Mouse (Mus musculus) left cerebral cortex, postnatal 10 days (tissue): ENCODE results near the gene Pdgfc. TPM values are rescaled to one million over a fixed set of nuclear protein-coding genes. Genes with fewer than 3 reads are reported as not detected.
A peak's percentile ranks its signal among the peaks of the same experiment; 100 is the strongest.
"Not testable (repeated sequence)": the region's sequence is repeated elsewhere in the genome, so short reads cannot be mapped to it uniquely, and the experiment has no call there.

Experiments
- DNase-seq, 2 experiments: peaks; one replicate each; pipeline ENCODE4 v3.0.0; 2021 to 2022; ENCODE audit warnings: low spot score in 2 of 2, mixed read lengths in 1 of 2; ENCODE audit errors: extremely low spot score in 1 of 2
- intact Hi-C: fragments of 180-260 bp; cut with DNase I; formaldehyde crosslinking; loops from one replicate; pipeline ENCODE4 v1.15.1; 2025
- total RNA-seq, 2 experiments: library from RNA; stranded (reverse); gene quantifications; 2 replicates each; pipeline ENCODE4 v1.2.3; 2021

The Pdgfc gene
- total RNA-seq, 2 experiments from 2014 or later = 6.2 to 7.5 TPM

- intact Hi-C loops = no loop called here
- DNase-seq = no peak
These were observed 87.2 kb downstream of the Pdgfc start for GRCm38 (mm10) chr3:81123461-81123860.

DNA sequence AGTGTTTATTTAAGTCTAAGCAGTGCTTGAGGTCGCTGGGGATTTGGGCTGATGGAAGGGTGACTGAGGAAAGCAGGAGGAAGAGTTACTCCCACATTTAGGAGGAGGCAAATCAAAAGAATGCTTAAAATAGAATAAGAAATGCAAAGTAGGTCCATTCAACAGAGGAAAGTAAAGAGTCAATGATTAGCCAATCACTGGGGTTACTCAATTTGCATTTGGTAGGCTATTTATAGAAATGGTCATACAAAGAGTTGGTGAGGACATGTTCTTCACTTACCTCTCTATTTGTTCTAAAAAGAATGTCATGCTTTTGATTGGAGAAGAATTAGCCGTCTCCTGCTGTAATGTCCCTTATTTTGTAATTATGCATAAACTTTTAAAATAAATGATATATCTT is 90.8 kb downstream of the Pdgfc start:
- intact Hi-C loops = no loop called here

DNA sequence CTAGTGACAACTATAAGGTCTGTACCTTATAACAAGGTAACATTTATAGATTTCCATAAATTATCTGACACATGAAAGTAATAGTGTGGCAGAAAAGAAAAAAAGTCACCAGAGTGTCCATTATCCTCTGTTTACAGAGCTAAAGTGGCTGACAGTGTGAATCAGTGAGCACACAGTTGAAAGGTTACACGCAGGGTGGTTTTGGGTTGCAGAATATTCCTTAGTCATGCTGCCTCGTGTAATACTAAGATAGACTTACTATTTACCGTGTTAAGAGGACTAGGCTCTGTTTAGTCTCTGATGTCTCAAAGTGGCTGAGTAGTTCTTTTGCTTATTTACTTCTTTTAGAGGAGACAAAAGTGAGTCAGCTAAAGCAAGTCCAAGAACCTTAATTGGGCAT is 100.8 kb downstream of the Pdgfc start:
- intact Hi-C loops = no loop called here
- no peak for DNase-seq

More for the DNA sequence above, 90.8 kb downstream of the Pdgfc start:
- DNase-seq = no peak

GRCm38 (mm10) chr3:81138030-81138429 is 101.8 kb downstream of the Pdgfc start:
- DNase-seq, intact Hi-C loops: not testable (repeated sequence)

DNA sequence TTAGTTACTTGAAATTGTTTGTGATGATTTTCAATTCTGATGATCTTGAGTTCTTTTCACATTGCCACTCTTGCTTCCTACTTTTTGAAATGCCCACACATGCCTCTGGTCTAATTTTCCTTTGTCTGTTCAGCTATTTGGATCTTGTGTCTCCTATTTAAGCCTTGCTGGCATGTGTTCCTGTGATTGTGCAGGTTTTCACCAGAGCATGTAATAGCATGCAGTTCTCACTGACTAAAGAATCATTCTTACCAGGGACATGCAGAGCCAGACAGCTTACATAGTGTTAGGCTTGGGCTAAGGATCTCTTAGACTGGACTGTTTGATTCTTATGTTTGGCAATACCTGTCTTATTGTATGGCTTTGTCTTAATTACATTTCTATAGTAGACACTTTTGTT is 107.5 kb downstream of the Pdgfc start:
- DNase-seq = no peak
- intact Hi-C loops = no loop called here

DNA sequence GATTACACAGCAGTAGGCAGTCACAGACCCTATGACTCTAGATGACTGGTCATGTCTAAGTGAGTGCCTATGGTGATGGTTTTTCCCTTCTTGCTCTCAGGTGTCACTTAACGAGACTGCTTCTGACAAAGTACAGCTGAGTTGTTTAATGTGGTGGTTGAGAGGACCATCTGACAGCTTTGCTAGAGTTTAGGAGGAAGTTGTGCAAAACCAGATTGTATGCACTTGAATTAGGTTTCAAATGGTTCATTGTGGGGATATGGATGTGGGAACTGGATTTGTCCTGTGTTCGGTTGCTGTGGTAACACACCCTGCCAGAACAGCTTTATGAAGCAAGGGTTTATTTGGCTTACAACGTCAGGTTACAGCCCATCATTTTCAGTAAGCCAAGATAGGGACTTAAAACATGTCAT is 112.9 kb downstream of the Pdgfc start:
- intact Hi-C loops = no loop called here
- no peak for DNase-seq

DNA sequence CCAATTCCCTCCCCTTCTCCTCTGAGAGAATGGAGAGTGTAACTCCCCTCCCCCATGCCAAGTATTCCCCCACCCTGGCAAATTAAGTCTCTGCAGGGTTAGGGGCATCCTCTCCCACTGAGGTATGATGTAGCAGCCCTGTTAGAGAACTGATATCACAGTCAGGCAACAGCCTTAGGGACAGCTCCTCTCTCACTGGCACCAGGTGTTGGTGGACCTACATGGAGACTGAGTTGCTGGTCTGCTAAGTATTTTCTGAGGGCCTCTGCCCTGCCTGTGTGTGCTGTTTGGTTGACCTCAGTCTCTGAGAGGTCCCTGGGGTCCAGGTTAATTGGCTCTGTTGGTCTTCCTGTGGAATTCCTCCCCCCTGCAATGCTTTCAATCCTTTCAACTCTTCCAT is 114.0 kb downstream of the Pdgfc start:
- intact Hi-C loops = no loop called here
- DNase-seq = no peak

GRCm38 (mm10) chr3:81154420-81154819 is 118.2 kb downstream of the Pdgfc start:
- intact Hi-C loops = no loop called here
- no peak for DNase-seq

GRCm38 (mm10) chr3:81160457-81161165 is 124.4 kb downstream of the Pdgfc start:
- no peak for DNase-seq
- intact Hi-C loops = no loop called here

DNA sequence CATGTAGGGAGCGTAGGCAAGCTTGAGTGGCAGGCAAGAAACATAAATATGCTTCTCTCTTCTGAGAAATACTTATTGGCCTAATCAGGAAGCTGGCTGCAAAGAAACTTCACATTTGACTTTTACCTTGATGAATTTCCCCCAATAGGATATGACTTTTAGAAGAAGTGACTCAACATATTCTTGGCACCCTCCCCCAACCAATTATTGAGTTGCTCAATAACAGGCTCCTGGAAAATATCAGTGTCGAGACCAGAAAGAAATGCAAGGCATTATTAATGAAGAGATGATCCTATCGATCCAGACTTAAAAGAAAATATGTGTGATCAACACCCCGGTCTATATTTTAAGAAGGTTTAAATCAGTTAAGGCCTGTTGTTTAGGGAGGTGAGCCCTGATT is 125.9 kb downstream of the Pdgfc start:
- no peak for DNase-seq
- intact Hi-C loops = no loop called here

DNA sequence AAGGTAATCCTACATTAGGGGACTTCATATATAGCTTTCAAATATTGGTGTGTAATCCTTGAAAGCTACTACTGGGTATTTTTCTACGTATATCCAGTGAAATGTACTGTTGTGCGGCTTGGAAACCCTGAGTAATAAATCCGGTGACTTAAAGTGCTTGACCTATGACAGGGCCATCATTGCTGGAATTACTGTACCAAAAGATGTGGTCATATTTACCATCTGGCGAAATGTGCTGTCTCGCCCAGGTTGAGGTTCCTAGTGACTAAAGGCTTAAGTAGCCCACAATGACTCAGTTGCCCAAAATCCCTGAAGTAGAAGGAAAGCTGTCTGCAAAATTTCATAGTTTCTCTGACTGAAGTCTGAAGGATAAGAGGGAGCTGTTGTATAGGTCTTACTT is 127.9 kb downstream of the Pdgfc start:
- intact Hi-C loops = no loop called here
- DNase-seq = no peak

- DNase-seq = no peak
- intact Hi-C loops = no loop called here
These were observed 134.0 kb downstream of the Pdgfc start for GRCm38 (mm10) chr3:81170073-81170809.

DNA sequence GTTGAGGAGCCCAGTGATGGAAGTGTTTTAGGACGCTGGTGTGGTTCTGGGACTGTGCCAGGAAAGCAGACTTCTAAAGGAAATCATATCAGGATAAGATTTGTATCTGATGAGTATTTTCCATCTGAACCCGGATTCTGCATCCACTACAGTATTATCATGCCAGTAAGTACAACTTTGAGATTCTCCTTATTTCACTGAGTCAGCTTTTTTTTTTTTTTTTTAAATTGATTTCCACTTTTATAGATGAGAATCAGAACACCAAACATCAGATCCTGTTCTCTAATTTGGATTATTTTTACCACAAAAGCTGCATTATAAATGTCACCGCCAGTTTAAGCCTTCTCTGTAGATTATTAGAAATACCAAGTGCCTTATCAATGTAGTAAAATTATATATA is 138.6 kb downstream of the Pdgfc start:
- DNase-seq = no peak
- intact Hi-C loops = no loop called here

GRCm38 (mm10) chr3:81181319-81182013 is 145.2 kb downstream of the Pdgfc start:
- intact Hi-C loops = no loop called here

GRCm38 (mm10) chr3:81196937-81197336 is 160.7 kb downstream of the Pdgfc start:
- DNase-seq = peak in 1 of 2 experiments; percentile 5

More at GRCm38 (mm10) chr3:81181319-81182013, 145.2 kb downstream of the Pdgfc start:
- no peak for DNase-seq

DNA sequence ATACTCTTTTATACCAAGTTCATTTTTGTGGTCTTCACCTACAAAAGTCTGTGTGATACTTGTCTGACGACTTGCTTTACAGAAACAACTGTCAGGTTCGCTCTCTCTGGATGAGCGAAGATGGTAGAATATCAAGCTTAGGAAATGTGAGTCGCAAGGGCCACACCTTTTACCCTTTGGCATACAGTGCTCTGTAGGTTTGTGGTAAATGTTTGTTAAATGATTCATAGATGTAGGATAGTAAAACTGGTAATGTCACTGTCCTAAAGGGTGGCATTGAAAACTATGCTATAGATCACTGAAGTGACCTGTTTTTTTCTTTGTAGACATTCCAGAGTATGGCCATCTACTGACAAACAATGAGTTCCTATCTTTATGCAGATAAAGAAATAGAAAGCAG is 161.4 kb downstream of the Pdgfc start:
- intact Hi-C loops = no loop called here
- DNase-seq = no peak

More at GRCm38 (mm10) chr3:81196937-81197336, 160.7 kb downstream of the Pdgfc start:
- intact Hi-C loops = no loop called here

DNA sequence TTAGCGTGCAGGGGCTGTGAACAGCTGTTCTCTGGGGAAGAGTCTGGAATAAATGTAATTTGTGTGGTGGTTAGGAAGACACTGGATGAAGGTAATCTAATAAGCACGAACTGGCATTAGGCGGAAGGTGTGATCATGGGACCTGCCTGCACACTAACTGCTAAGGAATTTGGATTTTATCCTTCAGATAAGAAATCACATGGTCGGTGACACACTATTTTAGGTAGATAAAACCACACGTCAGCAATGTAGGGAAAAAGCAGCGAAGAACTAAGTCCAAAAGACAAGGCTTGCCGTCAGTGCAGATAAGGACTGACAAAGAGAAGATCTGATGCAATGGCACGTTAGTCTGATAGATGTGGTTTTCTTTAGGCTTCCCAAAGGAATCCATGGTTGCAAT is 164.4 kb downstream of the Pdgfc start:
- no peak for DNase-seq

GRCm38 (mm10) chr3:81205201-81205600 is 169.0 kb downstream of the Pdgfc start:
- intact Hi-C loops = no loop called here
- no peak for DNase-seq

More for the DNA sequence above, 164.4 kb downstream of the Pdgfc start:
- intact Hi-C loops = no loop called here

DNA sequence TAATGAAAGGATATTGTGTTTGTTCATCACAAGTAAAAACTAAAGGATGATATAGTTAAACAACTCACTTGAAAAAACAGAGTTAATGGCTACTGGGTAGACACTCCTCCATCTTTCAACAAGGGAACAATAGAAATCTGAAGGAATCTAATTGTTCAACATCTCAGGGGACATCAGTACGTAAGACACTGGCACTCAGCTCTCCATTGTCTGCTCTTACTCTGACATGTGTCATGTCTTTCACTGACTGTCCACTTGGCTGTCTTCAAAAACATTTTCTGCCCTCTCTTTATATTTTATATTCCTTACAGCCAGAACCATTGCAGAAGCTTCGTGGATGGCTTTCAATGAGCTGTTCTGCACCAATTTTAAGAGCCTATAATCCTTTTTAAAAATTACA is 172.0 kb downstream of the Pdgfc start:
- intact Hi-C loops = no loop called here
- DNase-seq = no peak

DNA sequence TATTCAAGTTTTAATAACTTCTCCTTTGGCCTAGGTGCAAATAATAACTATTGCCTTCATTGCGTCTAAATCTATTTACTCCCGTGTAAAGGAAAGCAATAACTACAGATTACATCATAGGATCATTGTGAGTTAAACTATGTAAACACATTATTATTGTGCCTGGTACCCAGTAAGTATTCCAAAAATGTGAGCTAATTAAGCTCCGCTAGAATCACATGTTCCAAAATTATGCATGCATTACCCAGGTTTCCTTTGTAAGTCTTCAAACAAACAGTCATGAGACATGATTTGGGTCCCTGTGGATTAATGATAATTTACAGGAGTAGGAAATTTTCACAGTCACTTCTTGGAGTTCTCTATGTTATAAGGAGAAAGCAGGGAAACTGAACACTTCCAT is 174.9 kb downstream of the Pdgfc start:
- intact Hi-C loops = no loop called here
- no peak for DNase-seq
